Mouse (Mus musculus) ES-E14 (cell line): ENCODE results near the gene Gucy1b2. TPM values are rescaled to one million over a fixed set of nuclear protein-coding genes. Genes with fewer than 3 reads are reported as not detected.

Experiments used
- DNase-seq: peaks from one replicate; pipeline ENCODE4 v3.0.0-alpha.2; 2013; ENCODE audit warnings: low read depth, low spot score
- H3K27ac ChIP-seq: 2 replicates; pipeline ENCODE4 v1.5.1; 2012; ENCODE audit warnings: low read depth, mild to moderate bottlenecking, low read length, moderate library complexity, mixed read lengths; ENCODE audit not compliant: poor library complexity, insufficient read depth, severe bottlenecking
- H3K36me3 ChIP-seq: 2 replicates; pipeline ENCODE4 v1.6.1; 2012; ENCODE audit warnings: mild to moderate bottlenecking, low read length, moderate library complexity, mixed read lengths; ENCODE audit not compliant: control insufficient read depth, poor library complexity, insufficient read depth, severe bottlenecking
- H3K4me1 ChIP-seq, 2 experiments: fragments of 150-350 bp in 1 of 2; sonication (generic) in 1 of 2; 2 replicates each; pipeline ENCODE4 v1.6.1; 2012; ENCODE audit warnings: low read length in 2 of 2, mild to moderate bottlenecking in 1 of 2, mixed read lengths in 1 of 2; ENCODE audit not compliant: control insufficient read depth in 2 of 2, insufficient read depth in 2 of 2, poor library complexity in 1 of 2
- H3K4me3 ChIP-seq, 2 experiments: fragments of 150-350 bp in 1 of 2; sonication (generic) in 1 of 2; 2 replicates each; pipeline ENCODE4 v1.5.1; 2012; ENCODE audit warnings: low read length in 2 of 2, low read depth in 1 of 2, mild to moderate bottlenecking in 1 of 2, mixed read lengths in 1 of 2; ENCODE audit not compliant: insufficient read depth in 1 of 2, poor library complexity in 1 of 2, severe bottlenecking in 1 of 2
- H3K9ac ChIP-seq: 2 replicates; pipeline ENCODE4 v1.6.1; 2012; ENCODE audit warnings: low read depth, mild to moderate bottlenecking, low read length, mixed read lengths; ENCODE audit not compliant: poor library complexity, insufficient read depth, severe bottlenecking
- H3K9me3 ChIP-seq: fragments of 150-350 bp; sonication (generic); 2 replicates; pipeline ENCODE4 v1.6.1; 2012; ENCODE audit warnings: low read depth, mild to moderate bottlenecking, low read length; ENCODE audit not compliant: control insufficient read depth, insufficient read depth
- CHD2 ChIP-seq: IDR thresholded peaks from 2 replicates; pipeline ENCODE4 v1.6.1; 2014; ENCODE audit warnings: mild to moderate bottlenecking, low read depth, low read length, inconsistent platforms
- HCFC1 ChIP-seq: IDR thresholded peaks from 2 replicates; pipeline ENCODE4 v1.6.1; 2012; ENCODE audit warnings: low read length, inconsistent platforms, borderline replicate concordance; ENCODE audit not compliant: insufficient read depth
- MAFK ChIP-seq: IDR thresholded peaks from 2 replicates; pipeline ENCODE4 v1.6.1; 2014; ENCODE audit warnings: mild to moderate bottlenecking, low read depth, low read length, inconsistent platforms; ENCODE audit not compliant: insufficient read depth
- ZC3H11A ChIP-seq: IDR thresholded peaks from 2 replicates; pipeline ENCODE4 v1.6.1; 2012; ENCODE audit warnings: low read depth, mild to moderate bottlenecking, inconsistent platforms, low read length, borderline replicate concordance
- ZNF384 ChIP-seq: IDR thresholded peaks from 2 replicates; pipeline ENCODE4 v1.6.1; 2012; ENCODE audit warnings: low read depth, low read length, inconsistent platforms
- in situ Hi-C, 2 experiments: fragments of 600-800 bp; cut with MboI; formaldehyde crosslinking; loops; one replicate each; pipeline ENCODE4 v1.15.1; 2025; ENCODE audit warnings: low sequenced_read_pairs in 2 of 2, inconsistent platforms in 1 of 2; ENCODE audit not compliant: unreplicated experiment in 2 of 2
- total RNA-seq: library from RNA; depleted of rRNA; stranded (reverse); fragments of 300-350 nt; gene quantifications from 2 replicates; pipeline ENCODE4 v1.2.3, GENCODE M21; 2012

The Gucy1b2 gene
- total RNA-seq, 1 experiment = not detected

- in situ Hi-C loops = no loop called here
- TF ChIP-seq ZC3H11A (no peak), ZNF384 (no peak), MAFK (no peak), HCFC1 (no peak), CHD2 (no peak)
- Histone ChIP-seq H3K4me3 (no peak overlapping the region), H3K9ac (no peak overlapping the region), H3K4me1 (no peaks in the 10 kb centered on the region), H3K9me3 (no peaks in the 10 kb centered on the region), H3K27ac (no peak overlapping the region), H3K36me3 (no peaks in the 10 kb centered on the region)
- DNase-seq = no peak
Observed at GRCm38 (mm10) chr14:62389064-62389728, 66.9 kb downstream of the Gucy1b2 start.

GRCm38 (mm10) chr14:62383786-62384299 lies 72.2 kb downstream of the Gucy1b2 start:
- Histone ChIP-seq H3K36me3 (no peaks in the 10 kb centered on the region), H3K4me3 (no peak overlapping the region), H3K27ac (no peak overlapping the region), H3K4me1 (no peaks in the 10 kb centered on the region), H3K9me3 (no peaks in the 10 kb centered on the region), H3K9ac (no peak overlapping the region)
- no peak for DNase-seq
- TF ChIP-seq MAFK (no peak), ZNF384 (no peak), HCFC1 (no peak), ZC3H11A (no peak), CHD2 (no peak)
- in situ Hi-C loops = no loop called here

- TF ChIP-seq ZNF384 = no peak
- no peak for TF ChIP-seq ZC3H11A
- no peak for TF ChIP-seq CHD2
- no peak for TF ChIP-seq MAFK
- no peak for TF ChIP-seq HCFC1
- no peak for DNase-seq
- in situ Hi-C loops = no loop called here
Observed at GRCm38 (mm10) chr14:62383109-62383508, 73.0 kb downstream of the Gucy1b2 start.

GRCm38 (mm10) chr14:62380606-62381005 lies 75.5 kb downstream of the Gucy1b2 start:
- Histone ChIP-seq H3K9me3 (no peaks in the 10 kb centered on the region), H3K36me3 (peaks cover 5% of the 10 kb centered on the region; the same call in 1 of the 2 replicates), H3K27ac (no peak overlapping the region), H3K9ac (no peak overlapping the region), H3K4me1 (no peaks in the 10 kb centered on the region), H3K4me3 (no peak overlapping the region)
- TF ChIP-seq HCFC1 = no peak
- no peak for TF ChIP-seq MAFK
- no peak for TF ChIP-seq ZNF384
- TF ChIP-seq ZC3H11A = no peak
- TF ChIP-seq CHD2 = no peak
- in situ Hi-C loops = no loop called here
- DNase-seq = no peak

More at GRCm38 (mm10) chr14:62383109-62383508, 73.0 kb downstream of the Gucy1b2 start:
- Histone ChIP-seq H3K9me3 (no peaks in the 10 kb centered on the region), H3K4me1 (no peaks in the 10 kb centered on the region), H3K36me3 (0 out of 2 replicates have a peak, but pooled peaks cover 2% of the 10 kb centered on the region), H3K9ac (no peak overlapping the region), H3K4me3 (no peak overlapping the region), H3K27ac (no peak overlapping the region)
